Mouse (Mus musculus) midbrain, postnatal 0 days (tissue): ENCODE data around the gene Jph2. TPM values are rescaled to one million over a fixed set of nuclear protein-coding genes. Genes with fewer than 3 reads are reported as not detected.

Experiments used
- ATAC-seq: fragments of 200-750 bp; cut with Nextera tagmentation; 2 replicates; pipeline ENCODE4 v1.8.0; 2017; ENCODE audit warnings: moderate number of reproducible peaks, mild to moderate bottlenecking, moderate TSS enrichment, moderate library complexity; ENCODE audit not compliant: low FRiP score
- DNase-seq: peaks from one replicate; pipeline ENCODE4 v3.0.0-alpha.2; 2015; ENCODE audit warnings: low spot score
- H3K27ac ChIP-seq: fragments of 300-500 bp; sonication (generic); 2 replicates; pipeline ENCODE4 v1.5.1; 2014; ENCODE audit warnings: low read depth, mild to moderate bottlenecking, low read length, mixed read lengths
- H3K27me3 ChIP-seq: fragments of 300-500 bp; sonication (generic); 2 replicates; pipeline ENCODE4 v1.6.1; 2014; ENCODE audit warnings: low read length, control low read depth, mixed read lengths; ENCODE audit not compliant: insufficient read depth
- H3K36me3 ChIP-seq: fragments of 300-500 bp; sonication (generic); 2 replicates; pipeline ENCODE4 v1.6.1; 2014; ENCODE audit warnings: low read length, control low read depth, mixed read lengths; ENCODE audit not compliant: insufficient read depth
- H3K4me1 ChIP-seq: fragments of 300-500 bp; sonication (generic); 2 replicates; pipeline ENCODE4 v1.6.1; 2014; ENCODE audit warnings: mild to moderate bottlenecking, control low read depth, antibody characterized with exemption, low read length, mixed read lengths; ENCODE audit not compliant: insufficient read depth
- H3K4me2 ChIP-seq: fragments of 300-500 bp; sonication (generic); 2 replicates; pipeline ENCODE4 v1.6.1; 2014; ENCODE audit warnings: low read depth, mild to moderate bottlenecking, low read length, mixed read lengths; ENCODE audit not compliant: poor library complexity, severe bottlenecking
- H3K4me3 ChIP-seq: fragments of 300-500 bp; sonication (generic); 2 replicates; pipeline ENCODE4 v1.5.1; 2014; ENCODE audit warnings: low read depth, mild to moderate bottlenecking, low read length, moderate library complexity
- H3K9ac ChIP-seq: fragments of 300-500 bp; sonication (generic); replicated peaks from 2 replicates; pipeline ENCODE4 v1.6.1; 2014; ENCODE audit warnings: mild to moderate bottlenecking, low read length, moderate library complexity, mixed read lengths; ENCODE audit not compliant: poor library complexity, severe bottlenecking
- H3K9me3 ChIP-seq: fragments of 300-500 bp; sonication (generic); 2 replicates; pipeline ENCODE4 v1.6.1; 2016; ENCODE audit warnings: low read length, control low read depth
- CTCF ChIP-seq: IDR thresholded peaks from 2 replicates; pipeline ENCODE4 v1.5.1; 2016; ENCODE audit warnings: antibody characterized with exemption, mild to moderate bottlenecking
- WGBS: fragments of 180-500 bp; shearing (Covaris S2); extraction: QIAGEN DNeasy Blood & Tissue Kit; methylation state at CpG from one replicate; pipeline ENCODE4 v1.1.7; 2014; 5-methylcytosine and 5-hydroxymethylcytosine counted together
- polyA plus RNA-seq: library from polyadenylated mRNA; unstranded; fragments of >200 nt; fragmentation: Nextera tagmentation; extraction: Ambion mirVana; gene quantifications from 2 replicates; pipeline ENCODE4 v1.2.1, GENCODE M21; 2015
- total RNA-seq: library from RNA; depleted of rRNA; stranded (reverse); fragments of >200 nt; gene quantifications from 2 replicates; pipeline ENCODE4 v1.2.3, GENCODE M21; 2014

Jph2 gene
- total and polyA plus RNA-seq, 2 experiments from 2014 or later = 1.5 to 3.5 TPM

- DNase-seq (no peak), ATAC-seq (no peak)
- Histone ChIP-seq H3K36me3 (no peaks in the 10 kb centered on the region), H3K9me3 (no peaks in the 10 kb centered on the region), H3K4me3 (no peak overlapping the region), H3K27ac (no peak overlapping the region), H3K9ac (no peak overlapping the region), H3K4me1 (no peaks in the 10 kb centered on the region), H3K27me3 (no peaks in the 10 kb centered on the region), H3K4me2 (no peak overlapping the region)
- TF ChIP-seq CTCF = no peak
- 79% methylated on average over 8 of the region's 8 CpGs for WGBS
These were observed 42.1 kb downstream of the Jph2 start for GRCm38 (mm10) chr2:163355666-163356065.

DNA sequence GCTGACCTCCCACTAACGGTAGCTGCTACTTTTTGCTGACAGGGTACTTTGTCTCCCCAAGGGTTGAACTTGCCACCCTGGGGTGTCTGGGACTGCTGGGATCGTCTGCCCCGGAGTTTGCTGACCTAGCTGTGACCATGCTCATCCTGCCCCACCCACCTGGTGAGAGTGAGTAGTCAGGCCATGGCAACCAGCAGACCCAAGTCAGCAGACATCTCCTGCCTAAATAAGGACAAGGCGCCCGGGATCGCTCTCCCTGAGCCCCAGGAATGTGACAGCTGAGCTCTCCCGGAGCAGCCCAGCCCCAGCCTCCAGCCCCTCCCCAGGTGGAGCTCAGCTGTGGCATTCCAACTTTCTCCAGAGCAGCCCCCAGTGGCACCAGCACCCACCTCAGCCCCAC is 44.1 kb downstream of the Jph2 start:
- H3K27me3 ChIP-seq = no peaks in the 10 kb centered on the region
- ATAC-seq = no peak
- WGBS = 24% methylated on average over 7 of the region's 7 CpGs
- DNase-seq = no peak
- no peak overlapping the region for H3K9ac ChIP-seq
- 0 out of 2 replicates have a peak, but pooled peaks cover 3% of the 10 kb centered on the region for H3K4me1 ChIP-seq
- H3K36me3 ChIP-seq = no peaks in the 10 kb centered on the region
- no peak for TF ChIP-seq CTCF
- H3K27ac ChIP-seq = no peak overlapping the region
- H3K4me3 ChIP-seq = no peak overlapping the region
- H3K9me3 ChIP-seq = no peaks in the 10 kb centered on the region
- H3K4me2 ChIP-seq = no peak overlapping the region

DNA sequence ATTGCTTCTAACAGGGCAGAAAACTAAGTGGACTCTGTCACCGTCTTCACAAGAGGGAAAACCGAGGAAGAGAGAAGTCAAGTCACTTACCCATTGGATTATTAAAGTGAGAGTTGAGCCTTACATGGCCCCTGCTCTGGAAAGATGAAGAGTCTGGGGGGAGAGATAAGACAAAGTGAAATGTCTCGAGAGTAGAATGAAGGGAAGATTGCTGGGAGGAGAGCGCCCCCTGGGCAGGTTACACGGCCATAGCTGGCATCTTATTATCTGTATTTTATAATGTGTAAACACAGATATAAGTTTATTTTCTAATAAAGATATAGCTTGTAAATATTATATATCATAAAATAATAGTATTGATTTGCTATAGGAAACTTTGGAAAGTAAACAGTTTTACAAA is 47.4 kb downstream of the Jph2 start:
- peak; percentile 43 for TF ChIP-seq CTCF
- Histone ChIP-seq H3K9me3 (no peaks in the 10 kb centered on the region), H3K27me3 (no peaks in the 10 kb centered on the region), H3K36me3 (no peaks in the 10 kb centered on the region), H3K27ac (no peak overlapping the region), H3K4me3 (no peak overlapping the region), H3K9ac (no peak overlapping the region), H3K4me2 (no peak overlapping the region), H3K4me1 (0 out of 2 replicates have a peak, but pooled peaks cover 3% of the 10 kb centered on the region)
- DNase-seq = no peak
- 53% methylated on average over 5 of the region's 5 CpGs for WGBS
- ATAC-seq = no peak

DNA sequence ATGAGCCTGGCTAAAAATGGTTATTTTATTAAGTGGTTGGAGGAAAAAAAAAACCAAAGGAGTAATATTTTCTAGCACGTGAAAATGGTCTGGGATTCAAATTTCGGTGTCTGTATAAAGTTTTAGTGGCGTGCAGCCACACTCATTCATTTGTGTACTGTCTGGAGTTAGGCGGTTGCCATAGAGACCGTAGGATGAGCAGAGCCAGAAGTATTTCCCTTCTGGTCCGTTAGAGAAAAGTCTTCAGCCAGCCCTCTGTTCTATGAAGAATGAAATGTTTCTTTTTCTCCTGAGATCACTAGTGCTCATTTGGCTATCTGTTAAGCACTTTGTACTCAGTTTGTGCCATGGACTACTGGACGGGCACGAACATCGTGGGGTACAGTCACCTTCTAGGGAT is 48.4 kb downstream of the Jph2 start:
- H3K27ac ChIP-seq = no peak overlapping the region
- H3K9ac ChIP-seq = no peak overlapping the region
- H3K4me3 ChIP-seq = no peak overlapping the region
- 54% methylated on average over 9 of the region's 9 CpGs for WGBS
- no peak overlapping the region for H3K4me2 ChIP-seq
- H3K9me3 ChIP-seq = no peaks in the 10 kb centered on the region
- ATAC-seq (no peak), DNase-seq (peak; percentile 71)
- H3K36me3 ChIP-seq = no peaks in the 10 kb centered on the region
- TF ChIP-seq CTCF = no peak
- no peaks in the 10 kb centered on the region for H3K27me3 ChIP-seq
- 0 out of 2 replicates have a peak, but pooled peaks cover 3% of the 10 kb centered on the region for H3K4me1 ChIP-seq

DNA sequence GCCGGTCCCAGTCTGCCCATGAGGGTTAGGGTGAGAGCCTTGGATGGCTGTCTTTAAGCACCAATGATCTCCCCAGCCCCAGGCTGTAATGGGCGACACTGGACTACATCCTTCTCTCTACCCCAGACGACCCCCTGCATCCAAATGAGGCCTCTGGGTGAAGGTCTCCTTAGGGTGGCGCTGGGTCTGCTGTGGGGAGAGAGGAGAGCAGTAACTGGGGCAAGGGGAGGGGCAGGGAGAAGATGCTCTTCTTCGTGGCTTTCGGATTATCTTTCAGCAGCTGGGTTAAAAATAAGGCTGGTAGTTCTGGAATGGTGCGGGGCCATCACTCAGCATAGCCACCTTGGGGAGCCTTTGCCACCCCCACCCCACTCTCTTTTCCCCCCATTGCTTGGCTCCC is 49.1 kb downstream of the Jph2 start:
- H3K9ac ChIP-seq = no peak overlapping the region
- H3K36me3 ChIP-seq = no peaks in the 10 kb centered on the region
- TF ChIP-seq CTCF = no peak
- H3K27me3 ChIP-seq = no peaks in the 10 kb centered on the region
- no peaks in the 10 kb centered on the region for H3K9me3 ChIP-seq
- H3K4me3 ChIP-seq = no peak overlapping the region
- no peak for DNase-seq
- H3K4me2 ChIP-seq = no peak overlapping the region
- ATAC-seq = no peak
- H3K4me1 ChIP-seq = 0 out of 2 replicates have a peak, but pooled peaks cover 3% of the 10 kb centered on the region
- 80% methylated on average over 7 of the region's 7 CpGs for WGBS
- H3K27ac ChIP-seq = no peak overlapping the region

DNA sequence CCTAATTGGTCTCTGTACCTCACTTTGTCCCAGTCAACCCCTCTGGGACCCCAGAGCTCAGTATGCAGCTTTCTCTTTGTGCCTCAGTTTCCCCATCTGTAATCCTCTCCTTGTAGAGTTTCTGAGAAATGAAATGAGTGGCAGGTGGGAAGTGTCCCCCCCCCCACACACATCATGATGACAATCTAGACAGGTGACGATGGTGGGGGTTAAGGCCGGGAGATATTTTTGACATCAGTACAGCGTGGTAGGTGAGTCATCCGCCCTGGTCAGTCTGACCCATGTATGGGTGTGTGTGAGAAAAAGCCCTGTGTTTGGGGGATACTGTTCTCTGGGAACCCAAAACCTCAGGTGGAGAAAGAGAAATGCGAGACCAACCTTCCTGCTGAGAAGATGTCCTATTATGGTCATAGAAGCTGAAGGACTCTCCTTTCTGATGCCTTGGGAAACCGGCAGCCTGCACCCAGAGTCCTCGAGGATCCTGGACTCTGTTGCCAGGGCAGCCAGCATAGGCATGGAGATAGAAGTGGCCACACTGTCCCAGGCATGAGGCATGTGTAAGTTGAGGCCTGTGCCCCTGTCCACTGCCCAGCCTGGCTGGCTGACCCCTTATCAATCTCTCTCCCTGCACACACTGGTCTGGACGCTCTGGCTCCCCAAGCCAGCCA is 50.1 kb downstream of the Jph2 start:
- DNase-seq (no peak), ATAC-seq (no peak)
- Histone ChIP-seq H3K36me3 (no peaks in the 10 kb centered on the region), H3K27ac (no peak overlapping the region), H3K4me1 (0 out of 2 replicates have a peak, but pooled peaks cover 3% of the 10 kb centered on the region), H3K4me3 (no peak overlapping the region), H3K4me2 (no peak overlapping the region), H3K9me3 (no peaks in the 10 kb centered on the region), H3K27me3 (no peaks in the 10 kb centered on the region), H3K9ac (no peak overlapping the region)
- 85% methylated on average over 8 of the region's 8 CpGs for WGBS
- no peak for TF ChIP-seq CTCF
